Mouse (Mus musculus) MEL (cell line): ENCODE measurements at regions not wholly inside any gene's neighbourhood (a gene's known extent, or its start where the extent isn't known, plus 50 kb on each side); places are given as distances from the start of the nearest gene placed in this dataset.

Experiments
- CHD1 ChIP-seq: IDR thresholded peaks from 2 replicates; pipeline ENCODE4 v1.6.1; 2012; ENCODE audit warnings: low read depth, mild to moderate bottlenecking, inconsistent platforms, low read length, improper control_type of control experiment
- CHD2 ChIP-seq: IDR thresholded peaks from 2 replicates; pipeline ENCODE4 v1.6.1; 2011; ENCODE audit warnings: low read length, improper control_type of control experiment
- CTCF ChIP-seq, 3 experiments: IDR thresholded peaks in 2 of 3; conservative IDR thresholded peaks in 1 of 3; 2 replicates each; pipeline ENCODE4 v1.5.1; 2011 to 2012; ENCODE audit warnings: low read length in 3 of 3, low read depth in 2 of 3, mild to moderate bottlenecking in 2 of 3, improper control_type of control experiment in 1 of 3, inconsistent platforms in 1 of 3, mixed read lengths in 1 of 3, moderate library complexity in 1 of 3; ENCODE audit not compliant: control insufficient read depth in 1 of 3, insufficient read depth in 1 of 3, poor library complexity in 1 of 3, severe bottlenecking in 1 of 3
- EP300 ChIP-seq, 2 experiments: IDR thresholded peaks; 2 replicates each; pipeline ENCODE4 v1.6.1; 2011; ENCODE audit warnings: improper control_type of control experiment in 2 of 2, low read length in 2 of 2, low read depth in 1 of 2, mild to moderate bottlenecking in 1 of 2
- MXI1 ChIP-seq: IDR thresholded peaks from 2 replicates; pipeline ENCODE4 v1.6.1; 2011; ENCODE audit warnings: mild to moderate bottlenecking, low read depth, low read length, improper control_type of control experiment
- MYC ChIP-seq: IDR thresholded peaks from 2 replicates; pipeline ENCODE4 v1.6.1; 2011; ENCODE audit warnings: low read depth, mild to moderate bottlenecking, low read length, improper control_type of control experiment, moderate library complexity
- NELFE ChIP-seq: IDR thresholded peaks from 2 replicates; pipeline ENCODE4 v1.6.1; 2011; ENCODE audit warnings: low read depth, low read length, improper control_type of control experiment
- POLR2A ChIP-seq, 2 experiments: IDR thresholded peaks; 2 replicates each; pipeline ENCODE4 v1.6.1; 2011 to 2012; ENCODE audit warnings: low read length in 2 of 2, mild to moderate bottlenecking in 2 of 2, control low read depth in 1 of 2, improper control_type of control experiment in 1 of 2, low read depth in 1 of 2, moderate library complexity in 1 of 2; ENCODE audit not compliant: control insufficient read depth in 1 of 2, insufficient read depth in 1 of 2, poor library complexity in 1 of 2
- RCOR1 ChIP-seq: IDR thresholded peaks from 2 replicates; pipeline ENCODE4 v1.6.1; 2012; ENCODE audit warnings: low read depth, mild to moderate bottlenecking, inconsistent platforms, low read length, improper control_type of control experiment
- SIN3A ChIP-seq: IDR thresholded peaks from 2 replicates; pipeline ENCODE4 v1.6.1; 2012; ENCODE audit warnings: low read length, improper control_type of control experiment, inconsistent platforms
- SMC3 ChIP-seq: IDR thresholded peaks from 2 replicates; pipeline ENCODE4 v1.6.1; 2011; ENCODE audit warnings: low read depth, low read length, improper control_type of control experiment
- TBP ChIP-seq: IDR thresholded peaks from 2 replicates; pipeline ENCODE4 v1.8.0; 2011; ENCODE audit warnings: low read depth, low read length, improper control_type of control experiment
- ZMIZ1 ChIP-seq: IDR thresholded peaks from 2 replicates; pipeline ENCODE4 v1.6.1; 2012; ENCODE audit warnings: low read depth, mild to moderate bottlenecking, inconsistent platforms, low read length, improper control_type of control experiment, moderate library complexity

DNA sequence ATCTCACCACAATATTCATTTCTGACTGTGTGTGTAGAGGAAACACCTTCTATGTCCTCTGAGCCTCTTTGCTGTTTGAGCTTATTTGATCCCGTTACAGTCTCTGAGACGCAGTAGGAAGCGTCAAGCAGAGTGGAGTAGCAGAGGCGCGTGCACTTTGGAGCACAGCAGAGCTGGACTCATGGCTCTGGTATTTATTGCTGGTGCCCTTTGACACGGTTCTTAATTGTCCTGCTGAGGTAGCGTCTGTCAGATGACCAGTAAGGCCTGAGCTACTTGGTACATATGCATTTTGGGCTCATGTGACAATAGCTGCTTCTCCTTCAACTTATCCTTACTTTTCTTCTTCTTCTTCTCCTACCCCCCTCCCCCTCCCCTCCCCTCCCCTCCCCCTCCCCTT is 195.8 kb downstream of the Foxo1 start:
- TF ChIP-seq POLR2A (IDR thresholded peaks at IDR 0.05; ENCODE audit: control insufficient read depth in 1 of 2, insufficient read depth in 1 of 2, low read depth in 1 of 2, low read length in 2 of 2, poor library complexity in 1 of 2) (no peak), CTCF (IDR thresholded peaks at IDR 0.05 in 2 of 3, conservative IDR thresholded peaks at IDR 0.05 in 1 of 3; ENCODE audit: control insufficient read depth in 1 of 3, insufficient read depth in 1 of 3, low read depth in 2 of 3, low read length in 3 of 3, poor library complexity in 1 of 3, severe bottlenecking in 1 of 3) (no peak), MXI1 (no peak), EP300 (IDR thresholded peaks at IDR 0.05; ENCODE audit: low read depth in 1 of 2, low read length in 2 of 2) (no peak), RCOR1 (no peak), NELFE (no peak), CHD2 (no peak), SMC3 (no peak), CHD1 (no peak), TBP (no peak), ZMIZ1 (no peak), SIN3A (no peak), MYC (no peak)
